Mouse (Mus musculus) spleen, postnatal 14 days (tissue): Measurements from ENCODE around the gene Myt1.
"Not testable (repeated sequence)": the region's sequence is repeated elsewhere in the genome, so short reads cannot be mapped to it uniquely, and the experiment has no call there.

Source experiments
- DNase-seq, 2 experiments: peaks; one replicate each; pipeline ENCODE4 v3.0.0; 2021 to 2022; ENCODE audit warnings: low spot score in 2 of 2

Gene Myt1

GRCm38 (mm10) chr2:181781421-181781820 lies 18.3 kb downstream of the Myt1 start:
- no peak for DNase-seq

- no peak for DNase-seq
Observed at GRCm38 (mm10) chr2:181787852-181788251, 24.7 kb downstream of the Myt1 start.

GRCm38 (mm10) chr2:181789396-181789795 lies 26.3 kb downstream of the Myt1 start:
- no peak for DNase-seq

GRCm38 (mm10) chr2:181793186-181793585 lies 30.1 kb downstream of the Myt1 start:
- not testable (repeated sequence) for DNase-seq

- DNase-seq = no peak
Observed at GRCm38 (mm10) chr2:181795641-181796130, 32.6 kb downstream of the Myt1 start.

GRCm38 (mm10) chr2:181797672-181798071 lies 34.5 kb downstream of the Myt1 start:
- DNase-seq = no peak

- DNase-seq = no peak
Observed at GRCm38 (mm10) chr2:181829032-181829650, 66.0 kb downstream of the Myt1 start.

GRCm38 (mm10) chr2:181832745-181833144 lies 69.6 kb downstream of the Myt1 start:
- DNase-seq = no peak

GRCm38 (mm10) chr2:181837372-181838292 lies 74.5 kb downstream of the Myt1 start, which contains the start of gene Pcmtd2:
TSS of gene Pcmtd2 (plus strand) at chr2:181837854.
- peak; percentile 83 to 85 for DNase-seq

GRCm38 (mm10) chr2:181838293-181838680 lies 75.2 kb downstream of the Myt1 start:
- no peak for DNase-seq

GRCm38 (mm10) chr2:181845709-181846394 lies 82.7 kb downstream of the Myt1 start:
- DNase-seq = no peak

GRCm38 (mm10) chr2:181863791-181864535 lies 100.8 kb downstream of the Myt1 start, which contains the start of gene Polr3k:
TSS of gene Polr3k (plus strand) at chr2:181864337.
- peak; percentile 82 to 83 for DNase-seq

GRCm38 (mm10) chr2:181864536-181864860 lies 101.4 kb downstream of the Myt1 start:
- DNase-seq = no peak

- peak; percentile 26 to 61 for DNase-seq
Observed at GRCm38 (mm10) chr2:181866931-181867330, 103.8 kb downstream of the Myt1 start.

- DNase-seq = no peak
Observed at GRCm38 (mm10) chr2:181871039-181871438, 107.9 kb downstream of the Myt1 start.
